Mouse (Mus musculus) G1E (cell line): ENCODE data around the gene St5.

ENCODE experiments used
- CTCF ChIP-seq: IDR thresholded peaks from 2 replicates; pipeline ENCODE4 v1.5.1; 2012; ENCODE audit warnings: low read depth, low read length, inconsistent platforms, mixed read lengths
- GATA1 ChIP-seq: IDR thresholded peaks from 2 replicates; pipeline ENCODE4 v1.6.1; 2012; ENCODE audit warnings: borderline replicate concordance, low read length, inconsistent platforms, mixed read lengths
- GATA2 ChIP-seq: IDR thresholded peaks from 2 replicates; pipeline ENCODE4 v1.6.1; 2012; ENCODE audit warnings: low read depth, low read length, inconsistent platforms, borderline replicate concordance
- POLR2AphosphoS5 ChIP-seq: IDR thresholded peaks from 2 replicates; pipeline ENCODE4 v1.6.1; 2012; ENCODE audit warnings: low read depth, low read length, inconsistent platforms; ENCODE audit not compliant: insufficient replicate concordance
- TAL1 ChIP-seq: conservative IDR thresholded peaks from 2 replicates; pipeline ENCODE4 v1.6.1; 2012; ENCODE audit warnings: low read depth, low read length, inconsistent platforms, mixed read lengths

DNA sequence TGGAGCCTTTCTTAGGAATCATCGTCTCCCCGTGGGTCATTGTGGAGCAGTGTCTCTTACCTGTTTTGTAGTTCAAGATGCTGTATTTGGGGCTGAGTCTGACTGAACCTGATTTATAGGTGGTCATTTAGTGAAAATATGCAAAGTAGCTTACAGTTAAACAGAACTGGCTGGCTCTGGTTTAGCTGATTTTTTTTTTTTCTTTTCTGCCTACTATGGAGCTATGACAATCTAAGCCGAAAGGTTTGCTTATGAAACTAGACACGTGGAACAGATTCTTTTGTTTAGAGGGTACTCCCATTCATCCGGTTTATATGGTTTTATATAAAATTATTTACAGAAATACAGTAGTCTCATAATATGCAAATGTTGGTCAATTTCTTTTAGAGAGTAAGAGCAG, 28.2 kb upstream of the St5 start, which contains the start of gene Ascl3:
- no peak for TF ChIP-seq CTCF
- no peak for TF ChIP-seq TAL1
- TF ChIP-seq GATA1: no peak
- TF ChIP-seq POLR2AphosphoS5: no peak
- no peak for TF ChIP-seq GATA2
